Mouse (Mus musculus) CH12.LX (cell line): ENCODE results near the gene Clec12a. TPM values are rescaled to one million over a fixed set of nuclear protein-coding genes. Genes with fewer than 3 reads are reported as not detected.

Experiments
- DNase-seq: peaks from one replicate; pipeline ENCODE4 v3.0.0-alpha.2; 2013; ENCODE audit errors: extremely low read depth
- H3K27ac ChIP-seq: 2 replicates; pipeline ENCODE4 v1.5.1; 2012; ENCODE audit warnings: low read depth, mild to moderate bottlenecking, control low read depth, moderate library complexity; ENCODE audit not compliant: insufficient read depth
- H3K27me3 ChIP-seq: replicated peaks from 2 replicates; pipeline ENCODE3; 2012; ENCODE audit warnings: inconsistent platforms
- H3K36me3 ChIP-seq, 2 experiments: replicated peaks in 1 of 2; 2 replicates each; pipeline versions ENCODE3 to v1.6.1; 2012; ENCODE audit warnings: inconsistent platforms in 1 of 2, low read length in 1 of 2, mild to moderate bottlenecking in 1 of 2, mixed read lengths in 1 of 2, moderate library complexity in 1 of 2; ENCODE audit not compliant: control insufficient read depth in 1 of 2, insufficient read depth in 1 of 2
- H3K4me1 ChIP-seq, 2 experiments: 2 replicates each; pipeline ENCODE4 v1.6.1; 2012; ENCODE audit warnings: inconsistent platforms in 1 of 2, moderate library complexity in 1 of 2; ENCODE audit not compliant: insufficient read depth in 2 of 2, control insufficient read depth in 1 of 2
- H3K4me2 ChIP-seq: 2 replicates; pipeline ENCODE4 v1.6.1; 2012; ENCODE audit warnings: low read depth, mild to moderate bottlenecking, control low read depth; ENCODE audit not compliant: poor library complexity, insufficient read depth, severe bottlenecking
- H3K4me3 ChIP-seq, 3 experiments: fragments of 150-350 bp in 1 of 3; sonication (generic) in 1 of 3; replicated peaks in 1 of 3; 2 replicates each; pipeline versions ENCODE3 to v1.5.1; 2011 to 2012; ENCODE audit warnings: low read depth in 2 of 3, low read length in 2 of 3, mild to moderate bottlenecking in 2 of 3, moderate library complexity in 2 of 3, control low read depth in 1 of 3, improper control_type of control experiment in 1 of 3, inconsistent platforms in 1 of 3, mixed read lengths in 1 of 3; ENCODE audit not compliant: poor library complexity in 1 of 3
- H3K79me2 ChIP-seq: replicated peaks from 2 replicates; pipeline ENCODE4 v1.6.1; 2012; ENCODE audit warnings: mild to moderate bottlenecking, moderate library complexity; ENCODE audit not compliant: control insufficient read depth, poor library complexity, insufficient read depth, severe bottlenecking; ENCODE audit errors: extremely low read depth
- H3K9ac ChIP-seq: 2 replicates; pipeline ENCODE4 v1.6.1; 2012; ENCODE audit warnings: low read depth, mild to moderate bottlenecking, control low read depth, moderate library complexity; ENCODE audit not compliant: insufficient read depth
- H3K9me3 ChIP-seq: replicated peaks from 2 replicates; pipeline ENCODE3; 2012; ENCODE audit warnings: low read length, inconsistent platforms, mixed read lengths
- CHD1 ChIP-seq: IDR thresholded peaks from 2 replicates; pipeline ENCODE4 v1.6.1; 2012; ENCODE audit warnings: low read depth, low read length, improper control_type of control experiment, inconsistent platforms
- CHD2 ChIP-seq: IDR thresholded peaks from 2 replicates; pipeline ENCODE4 v1.6.1; 2011; ENCODE audit warnings: low read length, improper control_type of control experiment
- CTCF ChIP-seq, 2 experiments: IDR thresholded peaks in 1 of 2; conservative IDR thresholded peaks in 1 of 2; 2 replicates each; pipeline ENCODE4 v1.5.1; 2011 to 2012; ENCODE audit warnings: low read depth in 2 of 2, low read length in 2 of 2, improper control_type of control experiment in 1 of 2, inconsistent platforms in 1 of 2, mild to moderate bottlenecking in 1 of 2, moderate library complexity in 1 of 2
- E2F4 ChIP-seq: IDR thresholded peaks from 2 replicates; pipeline ENCODE4 v1.6.1; 2011; ENCODE audit warnings: low read depth, low read length, improper control_type of control experiment; ENCODE audit not compliant: insufficient replicate concordance
- ELF1 ChIP-seq: IDR thresholded peaks from 2 replicates; pipeline ENCODE4 v1.6.1; 2014; ENCODE audit warnings: low read depth, mild to moderate bottlenecking, inconsistent platforms, low read length, improper control_type of control experiment
- EP300 ChIP-seq: IDR thresholded peaks from 2 replicates; pipeline ENCODE4 v1.6.1; 2011; ENCODE audit warnings: low read length, improper control_type of control experiment
- ETS1 ChIP-seq: conservative IDR thresholded peaks from 2 replicates; pipeline ENCODE4 v1.6.1; 2012; ENCODE audit warnings: low read depth, mild to moderate bottlenecking, inconsistent platforms, low read length, improper control_type of control experiment, moderate library complexity
- GABPA ChIP-seq: IDR thresholded peaks from 2 replicates; pipeline ENCODE4 v1.6.1; 2012; ENCODE audit warnings: low read depth, low read length, improper control_type of control experiment, inconsistent platforms; ENCODE audit not compliant: insufficient replicate concordance
- IRF4 ChIP-seq: IDR thresholded peaks from 2 replicates; pipeline ENCODE4 v1.6.1; 2014; ENCODE audit warnings: low read depth, mild to moderate bottlenecking, inconsistent platforms, low read length, improper control_type of control experiment
- JUN ChIP-seq: IDR thresholded peaks from 2 replicates; pipeline ENCODE4 v1.6.1; 2011; ENCODE audit warnings: low read depth, mild to moderate bottlenecking, low read length, improper control_type of control experiment, moderate library complexity; ENCODE audit not compliant: insufficient read depth
- JUND ChIP-seq: conservative IDR thresholded peaks from 2 replicates; pipeline ENCODE4 v1.6.1; 2011; ENCODE audit warnings: low read depth, low read length, improper control_type of control experiment
- KAT2A ChIP-seq: IDR thresholded peaks from 2 replicates; pipeline ENCODE4 v1.6.1; 2012; ENCODE audit warnings: low read length, improper control_type of control experiment, inconsistent platforms; ENCODE audit not compliant: insufficient replicate concordance
- MAFK ChIP-seq: IDR thresholded peaks from 2 replicates; pipeline ENCODE4 v1.6.1; 2011; ENCODE audit warnings: low read length, improper control_type of control experiment; ENCODE audit not compliant: insufficient replicate concordance
- MAX ChIP-seq: IDR thresholded peaks from 2 replicates; pipeline ENCODE4 v1.6.1; 2011; ENCODE audit warnings: low read length, improper control_type of control experiment
- MAZ ChIP-seq: IDR thresholded peaks from 2 replicates; pipeline ENCODE4 v1.6.1; 2012; ENCODE audit warnings: low read depth, mild to moderate bottlenecking, inconsistent platforms, low read length, improper control_type of control experiment, moderate library complexity
- MEF2A ChIP-seq: IDR thresholded peaks from 2 replicates; pipeline ENCODE4 v1.6.1; 2014; ENCODE audit warnings: low read depth, mild to moderate bottlenecking, inconsistent platforms, low read length, improper control_type of control experiment, borderline replicate concordance
- MXI1 ChIP-seq: IDR thresholded peaks from 2 replicates; pipeline ENCODE4 v1.6.1; 2011; ENCODE audit warnings: mild to moderate bottlenecking, low read depth, low read length, improper control_type of control experiment
- MYC ChIP-seq: IDR thresholded peaks from 2 replicates; pipeline ENCODE4 v1.6.1; 2011; ENCODE audit warnings: low read depth, mild to moderate bottlenecking, improper control_type of control experiment, low read length
- NRF1 ChIP-seq: IDR thresholded peaks from 2 replicates; pipeline ENCODE4 v1.6.1; 2014; ENCODE audit warnings: low read depth, mild to moderate bottlenecking, inconsistent platforms, low read length, improper control_type of control experiment, moderate library complexity
- PAX5 ChIP-seq: IDR thresholded peaks from 2 replicates; pipeline ENCODE4 v1.6.1; 2012; ENCODE audit warnings: low read length, inconsistent platforms, mixed read lengths
- POLR2A ChIP-seq: IDR thresholded peaks from 2 replicates; pipeline ENCODE4 v1.6.1; 2011; ENCODE audit warnings: low read depth, mild to moderate bottlenecking, improper control_type of control experiment, low read length
- POLR2AphosphoS2 ChIP-seq: IDR thresholded peaks from 2 replicates; pipeline ENCODE4 v1.6.1; 2011; ENCODE audit warnings: low read depth, low read length, improper control_type of control experiment
- RCOR1 ChIP-seq: conservative IDR thresholded peaks from 2 replicates; pipeline ENCODE4 v1.6.1; 2012; ENCODE audit warnings: low read depth, mild to moderate bottlenecking, inconsistent platforms, low read length, improper control_type of control experiment
- SIN3A ChIP-seq: IDR thresholded peaks from 2 replicates; pipeline ENCODE4 v1.6.1; 2012; ENCODE audit warnings: low read length, improper control_type of control experiment, inconsistent platforms
- SMC3 ChIP-seq: IDR thresholded peaks from 2 replicates; pipeline ENCODE4 v1.6.1; 2011; ENCODE audit warnings: low read depth, low read length, improper control_type of control experiment
- TBP ChIP-seq: conservative IDR thresholded peaks from 2 replicates; pipeline ENCODE4 v1.6.1; 2011; ENCODE audit warnings: low read depth, low read length, improper control_type of control experiment
- TCF12 ChIP-seq: IDR thresholded peaks from 2 replicates; pipeline ENCODE4 v1.6.1; 2014; ENCODE audit warnings: low read depth, mild to moderate bottlenecking, inconsistent platforms, low read length, improper control_type of control experiment
- USF1 ChIP-seq: IDR thresholded peaks from 2 replicates; pipeline ENCODE4 v1.6.1; 2014; ENCODE audit warnings: low read depth, mild to moderate bottlenecking, inconsistent platforms, low read length, improper control_type of control experiment
- USF2 ChIP-seq: conservative IDR thresholded peaks from 2 replicates; pipeline ENCODE4 v1.6.1; 2011; ENCODE audit warnings: low read depth, low read length, improper control_type of control experiment
- ZC3H11A ChIP-seq: IDR thresholded peaks from 2 replicates; pipeline ENCODE4 v1.6.1; 2012; ENCODE audit warnings: low read depth, mild to moderate bottlenecking, inconsistent platforms, low read length, improper control_type of control experiment
- ZKSCAN1 ChIP-seq: IDR thresholded peaks from 2 replicates; pipeline ENCODE4 v1.6.1; 2012; ENCODE audit warnings: low read depth, inconsistent platforms, low read length, improper control_type of control experiment, borderline replicate concordance
- ZMIZ1 ChIP-seq: IDR thresholded peaks from 2 replicates; pipeline ENCODE4 v1.6.1; 2012; ENCODE audit warnings: low read depth, mild to moderate bottlenecking, inconsistent platforms, low read length, improper control_type of control experiment
- dilution Hi-C: fragments of 300-500 bp; cut with MboI; formaldehyde crosslinking; loops from 2 replicates; pipeline ENCODE4 v1.14.3; 2020; ENCODE audit warnings: low sequenced_read_pairs; ENCODE audit not compliant: extremely low pct_unique_long_range_greater_than_20kb, extremely low pct_ligation_motif_present
- in situ Hi-C: fragments of 300-500 bp; cut with MboI; formaldehyde crosslinking; loops from 3 replicates; pipeline ENCODE4 v1.14.3; 2019; ENCODE audit warnings: low sequenced_read_pairs, low pct_ligation_motif_present, low pct_unique_long_range_greater_than_20kb, mixed read lengths
- polyA plus RNA-seq: library from polyadenylated mRNA; unstranded; fragments of >175 nt; gene quantifications from 2 replicates; pipeline ENCODE4 v1.2.1, GENCODE M21; 2012; ENCODE audit warnings: low read depth; ENCODE audit not compliant: insufficient read length
- total RNA-seq, 2 experiments: library from RNA; depleted of rRNA; stranded (reverse); fragments of 300-350 nt in 1 of 2; fragments of >200 nt in 1 of 2; gene quantifications; 2 replicates each; pipeline ENCODE4 v1.2.3; 2012 to 2014

Clec12a gene
- total and polyA plus RNA-seq, 3 experiments, result 1.7 to 11.9 (median 8.0) TPM

- Histone ChIP-seq H3K9ac (no peak overlapping the region), H3K4me3 (no peak overlapping the region), H3K79me2 (no peaks in the 10 kb centered on the region), H3K27me3 (no peaks in the 10 kb centered on the region), H3K27ac (no peak overlapping the region), H3K4me2 (no peak overlapping the region), H3K36me3 (peaks cover 0 to 4% of the 10 kb centered on the region in 2 experiments), H3K9me3 (no peaks in the 10 kb centered on the region), H3K4me1 (peaks cover 0 to 26% of the 10 kb centered on the region in 2 experiments; a peak in 2 of 4 replicates)
- in situ Hi-C loops (loop anchor here (25.0 kb wide), 1 partner anchor 527 kb away; the partner anchor contains the start of genes Gm44511 and Klrb1b), dilution Hi-C loops (no loop called here)
- DNase-seq, result no peak
- TF ChIP-seq CTCF (conservative IDR thresholded peaks at IDR 0.05 in 1 of 2, IDR thresholded peaks at IDR 0.05 in 1 of 2; ENCODE audit: low read depth in 2 of 2, low read length in 2 of 2) (peak in 1 of 2 experiments; percentile 44; a peak in 2 of 4 replicates), TBP (no peak), SMC3 (peak; percentile 59)
Measured at GRCm38 (mm10) chr6:129363942-129364341, 21.5 kb downstream of the Clec12a start.

DNA sequence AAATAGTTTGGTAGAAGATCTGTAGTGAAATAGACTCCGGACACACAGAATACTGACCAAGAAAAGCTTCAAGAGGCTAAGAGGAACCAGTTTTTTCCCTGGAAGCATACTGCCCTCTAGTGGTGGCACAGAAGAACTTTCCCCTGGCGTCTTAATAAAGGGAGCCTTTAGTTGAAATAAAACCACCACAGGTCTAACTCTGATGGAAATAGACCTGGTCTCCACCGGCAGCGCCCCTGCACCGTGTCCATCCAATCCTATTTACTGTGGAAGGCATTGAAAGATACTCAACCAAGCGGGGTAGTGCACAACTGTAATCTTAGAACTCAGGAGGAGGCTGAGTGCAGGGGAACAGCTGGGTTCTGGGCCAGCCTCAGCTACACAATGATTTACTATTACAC, 23.5 kb downstream of the Clec12a start:
- H3K4me3 ChIP-seq, result no peak overlapping the region
- H3K36me3 ChIP-seq, result peaks cover 0 to 4% of the 10 kb centered on the region in 2 experiments
- in situ Hi-C loops, result loop anchor here (5.0 to 25.0 kb wide), 2 partner anchors 34 to 529 kb away; partner anchors contain the start of genes 4922502D21Rik, Gm44511 and Klrb1b
- dilution Hi-C loops, result no loop called here
- no peaks in the 10 kb centered on the region for H3K9me3 ChIP-seq
- H3K4me1 ChIP-seq, result peaks cover 0 to 34% of the 10 kb centered on the region in 2 experiments; a peak in 2 of 4 replicates
- DNase-seq, result peak; percentile 72
- H3K27ac ChIP-seq, result no peak overlapping the region
- H3K4me2 ChIP-seq, result no peak overlapping the region
- no peak overlapping the region for H3K9ac ChIP-seq
- H3K27me3 ChIP-seq, result no peaks in the 10 kb centered on the region
- no peaks in the 10 kb centered on the region for H3K79me2 ChIP-seq
- TF ChIP-seq POLR2A, result no peak
- TF ChIP-seq ZKSCAN1, result no peak
- no peak for TF ChIP-seq NRF1
- TF ChIP-seq CHD1, result 0 out of 2 replicates have a peak, but pooled peaks have one; percentile 48
- TF ChIP-seq ELF1, result 0 out of 2 replicates have a peak, but pooled peaks have one; percentile 26
- TF ChIP-seq IRF4, result no peak
- TF ChIP-seq JUND, result peak; percentile 63; the same call in 1 of the 2 replicates
- TF ChIP-seq MAZ, result no peak
- no peak for TF ChIP-seq KAT2A
- TF ChIP-seq JUN, result 0 out of 2 replicates have a peak, but pooled peaks have one; percentile 7
- TF ChIP-seq USF2, result no peak
- 0 out of 2 replicates have a peak, but pooled peaks have one; percentile 3 for TF ChIP-seq RCOR1
- TF ChIP-seq GABPA, result no peak
- TF ChIP-seq EP300, result no peak
- TF ChIP-seq TBP, result no peak
- no peak for TF ChIP-seq MYC
- TF ChIP-seq SIN3A, result peak; percentile 53; the same call in 1 of the 2 replicates
- TF ChIP-seq PAX5, result no peak
- peak; percentile 58; the same call in 1 of the 2 replicates for TF ChIP-seq MEF2A
- TF ChIP-seq USF1, result no peak
- peak; percentile 97 for TF ChIP-seq SMC3
- no peak for TF ChIP-seq CHD2
- TF ChIP-seq MAFK, result 0 out of 2 replicates have a peak, but pooled peaks have one; percentile 21
- no peak; the same call in 1 of the 2 replicates for TF ChIP-seq MAX
- no peak for TF ChIP-seq TCF12
- TF ChIP-seq ZC3H11A, result peak; percentile 96
- TF ChIP-seq E2F4, result 0 out of 2 replicates have a peak, but pooled peaks have one; percentile 44
- no peak for TF ChIP-seq ZMIZ1
- no peak for TF ChIP-seq POLR2AphosphoS2
- TF ChIP-seq ETS1, result no peak
- no peak for TF ChIP-seq MXI1
